Mouse (Mus musculus): Measurements from ENCODE around the gene Gm49378. TPM values are rescaled to one million over a fixed set of nuclear protein-coding genes. Genes with fewer than 3 reads are reported as not detected.

Gm49378 gene
- total RNA-seq, 2 experiments from 2014 or later: 3.5 to 4.9 TPM

DNA sequence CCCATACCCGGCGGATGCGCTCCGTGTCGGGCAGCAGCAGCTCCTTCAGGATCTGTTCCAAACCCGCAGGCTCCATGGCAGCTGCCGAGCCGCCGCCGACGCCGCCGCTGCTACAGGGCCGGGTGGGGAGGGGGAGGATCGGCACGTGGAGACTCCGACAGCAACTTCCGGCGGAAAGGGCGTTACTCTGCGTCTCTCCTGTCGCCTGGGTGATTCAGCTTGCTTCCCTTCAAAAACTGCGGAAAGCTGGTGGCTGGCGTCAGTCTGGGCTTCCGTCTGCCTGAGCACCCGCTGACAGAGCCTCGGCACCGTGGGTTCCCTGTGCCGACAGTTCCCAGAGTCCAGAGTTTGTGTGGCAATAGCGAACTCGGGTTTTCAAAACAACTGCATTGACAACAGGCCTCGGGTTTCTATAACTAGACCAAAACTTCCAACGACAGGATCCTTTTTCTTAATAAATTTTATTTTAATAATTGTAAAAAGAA lies 2.1 kb downstream of the Gm49378 start, which contains the start of gene Ipo4:
TSS of gene Ipo4 (minus strand) at position 435 of the 485 bp plus-strand sequence.
- peak; percentile 94 for ATAC-seq (replicated peaks; ENCODE audit: low FRiP score, low TSS enrichment, poor library complexity, severe bottlenecking)

- peak; percentile 43 for ATAC-seq (replicated peaks; ENCODE audit: low FRiP score, low TSS enrichment, poor library complexity, severe bottlenecking)
Observed at GRCm38 (mm10) chr14:55634874-55635522, 2.7 kb downstream of the Gm49378 start.

DNA sequence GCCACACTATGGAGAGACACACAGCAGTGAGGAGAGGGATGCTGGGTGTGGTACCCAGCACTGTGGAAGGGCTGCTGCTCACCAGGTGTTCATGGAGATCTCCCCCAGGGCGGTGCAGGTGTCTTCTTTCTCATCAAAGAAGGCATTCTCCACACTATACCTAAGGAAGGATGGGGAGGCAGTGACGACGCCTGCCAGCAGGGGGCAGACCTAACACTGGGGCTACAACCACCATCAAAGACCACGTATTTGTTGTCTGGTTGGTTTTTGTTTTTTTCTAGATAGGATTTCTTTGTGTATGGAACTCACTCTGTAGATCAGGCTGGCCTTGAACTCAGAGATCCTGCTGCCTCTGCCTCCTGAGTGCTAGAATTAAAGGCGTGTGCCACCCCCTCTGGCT lies 8.4 kb downstream of the Gm49378 start:
- peak; percentile 68 for ATAC-seq (replicated peaks; ENCODE audit: low FRiP score, low TSS enrichment, poor library complexity, severe bottlenecking)

DNA sequence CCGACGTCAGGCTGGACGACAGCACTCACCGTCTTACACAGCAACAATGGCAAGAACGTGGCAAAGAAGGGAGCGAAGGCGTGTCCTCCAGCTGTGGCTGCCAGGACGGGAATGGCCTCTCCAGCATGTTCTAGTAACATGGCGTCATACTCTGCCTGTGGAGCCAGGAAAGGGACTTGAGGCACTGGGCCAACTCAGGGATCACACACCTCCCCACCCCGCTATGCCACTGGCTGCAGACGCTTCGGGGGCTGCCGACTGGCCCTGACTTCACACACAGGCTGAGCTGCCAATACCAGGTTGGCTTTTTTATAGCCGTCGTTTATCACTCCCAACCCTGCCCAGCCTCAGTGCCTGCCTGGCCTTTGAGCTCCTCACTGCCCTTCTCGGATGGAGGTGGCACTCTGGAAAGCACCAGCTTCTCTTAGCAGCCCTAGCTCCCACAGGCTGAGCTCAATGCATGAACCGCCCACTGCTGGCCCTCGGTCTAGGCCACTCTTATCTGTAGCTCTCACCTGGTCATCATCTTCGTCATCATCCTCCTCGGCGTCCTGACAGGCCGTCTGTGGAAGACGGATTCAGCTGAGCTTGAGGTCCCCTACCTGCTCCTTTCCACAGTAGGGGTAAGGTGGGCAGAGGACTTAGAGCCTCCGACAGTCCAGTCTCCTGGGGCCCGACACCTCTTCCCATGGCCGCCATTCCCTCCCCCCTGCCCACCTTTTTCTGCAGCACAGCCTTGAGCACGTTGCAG lies 9.4 kb downstream of the Gm49378 start:
- no peak for ATAC-seq (replicated peaks; ENCODE audit: low FRiP score, low TSS enrichment, poor library complexity, severe bottlenecking)

DNA sequence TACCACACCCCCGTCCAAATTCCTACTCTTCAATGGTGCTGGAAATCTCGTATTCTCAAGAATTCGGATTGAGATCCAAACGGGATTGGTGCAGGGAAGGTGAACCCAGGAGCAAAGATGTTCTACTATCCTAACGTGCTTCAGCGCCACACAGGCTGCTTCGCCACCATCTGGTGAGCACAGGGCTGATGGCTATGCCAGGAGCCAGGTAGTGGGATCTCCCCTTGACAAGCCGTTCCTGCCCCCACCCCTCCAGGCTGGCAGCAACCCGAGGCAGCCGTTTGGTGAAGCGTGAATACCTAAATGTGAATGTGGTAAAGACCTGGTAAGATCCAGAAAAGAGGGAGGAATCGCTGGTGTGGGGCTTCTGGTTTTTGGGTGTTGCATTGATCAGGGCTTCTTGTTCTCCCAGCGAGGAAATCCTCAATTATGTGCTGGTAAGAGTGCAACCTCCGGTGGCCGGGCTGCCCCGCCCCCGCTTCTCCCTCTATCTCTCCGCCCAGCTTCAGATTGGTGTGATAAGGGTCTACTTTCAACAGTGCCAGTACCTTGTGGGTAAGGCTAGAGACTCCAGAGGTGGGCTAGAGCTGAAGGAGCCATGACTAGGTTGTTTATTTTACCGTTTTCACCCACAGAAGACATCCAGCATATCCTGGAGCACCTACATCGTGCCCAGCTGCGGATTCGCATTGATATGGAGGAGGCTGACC lies 19.1 kb downstream of the Gm49378 start:
- ATAC-seq (replicated peaks; ENCODE audit: low FRiP score, low TSS enrichment, poor library complexity, severe bottlenecking): peak; percentile 59

- ATAC-seq (replicated peaks; ENCODE audit: low FRiP score, low TSS enrichment, poor library complexity, severe bottlenecking): peak; percentile 79
Observed at GRCm38 (mm10) chr14:55617822-55618221, 19.9 kb downstream of the Gm49378 start, which contains the start of gene Rec8. Gene Rec8 (plus strand): TSS chr14:55618037.

GRCm38 (mm10) chr14:55616844-55617243 lies 20.9 kb downstream of the Gm49378 start:
- no peak for ATAC-seq (replicated peaks; ENCODE audit: low FRiP score, low TSS enrichment, poor library complexity, severe bottlenecking)

DNA sequence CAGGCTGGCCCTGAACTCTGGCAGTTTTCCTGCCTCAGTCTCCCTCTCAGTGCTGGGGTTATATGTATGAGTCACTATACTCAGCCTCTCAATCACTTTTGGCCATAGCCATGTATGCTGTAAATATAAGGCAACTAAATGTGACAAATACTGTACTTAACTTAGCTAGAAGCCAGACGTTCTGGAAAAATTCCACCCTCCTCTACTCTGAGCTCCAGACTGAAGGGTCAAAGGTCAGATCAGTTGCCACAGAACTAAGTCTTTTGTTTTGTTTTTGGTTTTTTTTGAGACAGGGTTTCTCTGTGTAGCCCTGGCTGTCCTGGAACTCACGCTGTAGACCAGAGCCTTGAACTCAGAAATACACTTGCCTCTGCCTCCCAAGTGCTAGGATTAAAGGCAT lies 21.8 kb downstream of the Gm49378 start:
- no peak for ATAC-seq (replicated peaks; ENCODE audit: low FRiP score, low TSS enrichment, poor library complexity, severe bottlenecking)

GRCm38 (mm10) chr14:55614565-55615178 lies 23.0 kb downstream of the Gm49378 start:
- ATAC-seq (replicated peaks; ENCODE audit: low FRiP score, low TSS enrichment, poor library complexity, severe bottlenecking): peak; percentile 57

DNA sequence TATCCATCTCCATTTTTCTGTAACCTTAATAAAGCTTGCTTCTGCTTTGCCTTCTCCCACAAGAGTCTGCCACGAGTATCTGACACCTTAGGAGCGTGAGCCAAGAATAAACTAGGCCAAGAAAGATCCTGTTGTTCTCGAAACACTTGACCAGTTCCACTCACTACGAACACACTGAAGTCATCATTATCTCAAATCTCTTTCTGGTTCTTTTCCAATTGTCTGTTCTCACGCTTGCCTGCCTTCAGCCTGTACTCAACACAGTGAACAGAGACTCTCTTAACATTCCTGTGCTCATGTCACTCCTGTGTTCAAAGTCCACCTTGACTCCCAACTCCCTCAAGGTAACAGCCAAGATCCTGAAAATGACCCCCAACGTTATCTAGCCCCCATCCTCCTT lies 24.3 kb downstream of the Gm49378 start:
- ATAC-seq (replicated peaks; ENCODE audit: low FRiP score, low TSS enrichment, poor library complexity, severe bottlenecking): no peak

- ATAC-seq (replicated peaks; ENCODE audit: low FRiP score, low TSS enrichment, poor library complexity, severe bottlenecking): no peak
Observed at GRCm38 (mm10) chr14:55608339-55608738, 29.4 kb downstream of the Gm49378 start.

DNA sequence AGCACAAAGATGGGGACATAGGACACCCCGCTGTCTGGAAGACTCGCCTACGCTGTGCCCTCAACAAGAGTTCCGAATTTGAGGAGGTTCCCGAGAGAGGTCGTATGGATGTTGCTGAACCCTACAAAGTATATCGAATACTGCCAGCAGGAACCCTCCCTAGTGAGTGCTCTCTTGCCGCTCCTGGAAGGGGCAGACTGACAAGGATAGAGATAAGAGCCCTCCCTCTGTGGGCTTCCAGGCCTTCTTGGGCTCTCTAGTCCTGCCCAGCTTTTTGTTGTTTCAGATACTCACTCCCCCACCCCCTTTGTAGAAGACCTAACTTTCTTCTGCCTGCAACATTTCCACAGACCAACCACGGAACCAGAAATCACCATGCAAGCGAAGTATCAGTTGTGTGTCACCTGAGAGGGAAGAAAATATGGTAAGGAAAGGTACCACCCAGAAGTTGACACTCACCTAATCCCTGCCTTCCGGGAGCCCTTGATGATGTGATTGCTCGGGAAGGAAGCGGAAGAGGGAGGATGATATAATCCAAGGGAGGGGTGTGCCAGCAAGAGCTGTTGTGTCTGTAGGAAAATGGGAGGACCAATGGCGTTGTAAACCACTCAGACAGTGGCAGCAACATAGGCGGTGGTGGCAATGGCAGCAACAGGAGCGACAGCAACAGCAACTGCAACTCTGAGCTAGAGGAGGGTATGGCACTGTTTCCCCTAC lies 31.8 kb downstream of the Gm49378 start:
- ATAC-seq (replicated peaks; ENCODE audit: low FRiP score, low TSS enrichment, poor library complexity, severe bottlenecking): peak; percentile 35; the same call in 1 of the 2 replicates

DNA sequence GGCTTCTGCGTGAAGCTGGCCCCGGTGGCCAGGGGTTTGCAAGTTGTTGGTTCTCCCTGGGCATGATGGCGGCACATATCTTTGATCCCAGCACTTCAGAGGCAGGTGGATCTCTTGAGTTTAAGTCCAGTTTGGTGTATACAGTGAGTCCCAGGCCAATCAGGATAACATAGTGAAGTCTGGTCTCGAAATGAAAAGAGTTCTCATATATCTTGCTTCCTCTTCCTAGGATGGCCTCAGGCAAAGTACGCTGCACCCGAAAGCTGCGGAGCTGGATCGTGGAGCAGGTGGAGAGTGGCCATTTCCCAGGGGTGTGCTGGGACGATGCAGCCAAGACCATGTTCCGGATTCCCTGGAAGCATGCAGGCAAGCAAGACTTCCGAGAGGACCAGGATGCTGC lies 32.9 kb downstream of the Gm49378 start:
- no peak for ATAC-seq (replicated peaks; ENCODE audit: low FRiP score, low TSS enrichment, poor library complexity, severe bottlenecking)

- ATAC-seq (replicated peaks; ENCODE audit: low FRiP score, low TSS enrichment, poor library complexity, severe bottlenecking): peak; percentile 90
Observed at GRCm38 (mm10) chr14:55603633-55604576, 33.8 kb downstream of the Gm49378 start.

DNA sequence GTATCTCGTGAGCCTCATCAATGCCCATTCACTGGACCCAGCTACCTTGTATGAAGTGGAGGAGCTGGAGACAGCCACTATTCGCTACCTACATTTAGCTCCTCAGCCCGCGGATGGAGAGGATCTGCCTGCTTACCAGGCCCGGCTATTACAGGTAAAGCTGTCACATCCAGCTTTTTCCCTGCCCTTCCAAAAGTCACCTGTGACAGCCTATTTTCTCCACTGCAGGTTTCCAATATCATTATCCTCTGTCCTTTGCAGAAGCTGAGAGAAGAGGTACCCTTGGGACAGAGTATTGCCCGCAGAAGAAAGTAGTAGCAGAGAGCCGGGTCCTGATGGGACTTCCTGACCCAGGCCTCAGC lies 34.4 kb downstream of the Gm49378 start, which contains the start of gene Irf9:
TSS of gene Irf9 (plus strand) at position 301 of the 362 bp plus-strand sequence.
- no peak for ATAC-seq (replicated peaks; ENCODE audit: low FRiP score, low TSS enrichment, poor library complexity, severe bottlenecking)

DNA sequence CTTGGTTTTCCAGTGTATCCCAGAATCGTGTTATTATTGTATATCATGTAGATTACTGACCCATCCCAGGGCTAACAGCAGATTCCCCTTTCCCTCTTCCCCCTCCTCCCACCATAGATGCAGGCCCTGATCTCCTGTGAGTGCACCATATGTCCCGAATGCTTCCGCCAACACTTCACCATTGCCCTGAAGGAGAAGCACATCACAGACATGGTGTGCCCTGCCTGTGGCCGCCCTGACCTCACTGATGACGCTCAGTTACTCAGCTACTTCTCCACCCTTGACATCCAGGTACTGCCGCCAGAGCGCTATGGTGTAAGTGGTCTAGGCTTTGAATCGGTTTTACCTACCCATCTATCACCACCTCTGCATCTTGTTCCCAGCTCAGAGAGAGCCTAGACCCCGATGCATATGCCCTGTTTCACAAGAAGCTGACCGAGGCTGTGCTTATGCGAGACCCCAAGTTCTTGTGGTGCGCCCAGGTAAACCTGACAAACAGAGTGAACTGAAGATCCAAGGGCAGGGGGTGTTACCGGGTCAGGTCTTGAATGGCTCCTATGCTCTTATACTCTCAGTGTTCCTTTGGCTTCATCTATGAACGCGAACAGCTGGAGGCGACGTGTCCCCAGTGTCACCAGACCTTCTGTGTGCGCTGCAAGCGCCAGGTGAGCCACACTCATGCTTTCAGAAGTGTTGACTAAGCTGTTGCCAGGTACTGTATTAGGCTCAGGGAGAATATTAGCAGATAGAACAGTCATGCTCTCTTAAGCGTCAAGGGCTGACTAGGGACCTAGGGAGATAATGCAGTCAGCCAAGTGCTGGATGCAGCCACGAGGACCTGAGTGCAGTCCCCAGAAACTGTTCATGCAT lies 38.9 kb downstream of the Gm49378 start:
- ATAC-seq (replicated peaks; ENCODE audit: low FRiP score, low TSS enrichment, poor library complexity, severe bottlenecking): no peak

GRCm38 (mm10) chr14:55596036-55596690 lies 41.5 kb downstream of the Gm49378 start:
- ATAC-seq (replicated peaks; ENCODE audit: low FRiP score, low TSS enrichment, poor library complexity, severe bottlenecking): no peak
